Mouse (Mus musculus): ENCODE data around the gene Prss30. TPM values are rescaled to one million over a fixed set of nuclear protein-coding genes. Genes with fewer than 3 reads are reported as not detected.
A peak's percentile ranks its signal among the peaks of the same experiment; 100 is the strongest.
"Not testable (repeated sequence)": the region's sequence is repeated elsewhere in the genome, so short reads cannot be mapped to it uniquely, and the experiment has no call there.

Prss30 gene
- polyA plus RNA-seq, 1 experiment, result 0.05 TPM

GRCm38 (mm10) chr17:23979471-23979870, 895 bp downstream of the Prss30 start:
- DNase-seq (ENCODE audit: low read depth), result no peak
- TF ChIP-seq CTCF (IDR thresholded peaks at IDR 0.05; ENCODE audit: borderline replicate concordance, extremely low read depth, insufficient read depth, insufficient read length) (no peak), POLR2A (IDR thresholded peaks at IDR 0.05; ENCODE audit: borderline replicate concordance, extremely low read depth, insufficient read depth, insufficient read length, poor library complexity, severe bottlenecking) (no peak)

- no peak for TF ChIP-seq POLR2A (IDR thresholded peaks at IDR 0.05; ENCODE audit: borderline replicate concordance, extremely low read depth, insufficient read depth, insufficient read length, poor library complexity, severe bottlenecking)
- TF ChIP-seq CTCF (IDR thresholded peaks at IDR 0.05; ENCODE audit: borderline replicate concordance, extremely low read depth, insufficient read depth, insufficient read length), result no peak
- DNase-seq (ENCODE audit: low read depth), result no peak
These were observed 3.7 kb downstream of the Prss30 start for GRCm38 (mm10) chr17:23976665-23977064.

GRCm38 (mm10) chr17:23971315-23971714, 9.1 kb downstream of the Prss30 start:
- no peak for DNase-seq (ENCODE audit: low read depth)
- TF ChIP-seq POLR2A (IDR thresholded peaks at IDR 0.05; ENCODE audit: borderline replicate concordance, extremely low read depth, insufficient read depth, insufficient read length, poor library complexity, severe bottlenecking) (no peak), CTCF (IDR thresholded peaks at IDR 0.05; ENCODE audit: borderline replicate concordance, extremely low read depth, insufficient read depth, insufficient read length) (no peak)

- DNase-seq (ENCODE audit: low read depth), result peak; percentile 72
- TF ChIP-seq POLR2A (IDR thresholded peaks at IDR 0.05; ENCODE audit: borderline replicate concordance, extremely low read depth, insufficient read depth, insufficient read length, poor library complexity, severe bottlenecking), result no peak
- peak; percentile 76; the same call in 1 of the 2 replicates for TF ChIP-seq CTCF (IDR thresholded peaks at IDR 0.05; ENCODE audit: borderline replicate concordance, extremely low read depth, insufficient read depth, insufficient read length)
These were observed 11.1 kb downstream of the Prss30 start for GRCm38 (mm10) chr17:23969231-23969630.

GRCm38 (mm10) chr17:23968780-23969179, 11.6 kb downstream of the Prss30 start:
- TF ChIP-seq CTCF (IDR thresholded peaks at IDR 0.05; ENCODE audit: borderline replicate concordance, extremely low read depth, insufficient read depth, insufficient read length) (no peak), POLR2A (IDR thresholded peaks at IDR 0.05; ENCODE audit: borderline replicate concordance, extremely low read depth, insufficient read depth, insufficient read length, poor library complexity, severe bottlenecking) (no peak)

GRCm38 (mm10) chr17:23966658-23967401, 13.5 kb downstream of the Prss30 start:
- DNase-seq (ENCODE audit: low read depth), result no peak
- TF ChIP-seq CTCF (IDR thresholded peaks at IDR 0.05; ENCODE audit: borderline replicate concordance, extremely low read depth, insufficient read depth, insufficient read length) (no peak), POLR2A (IDR thresholded peaks at IDR 0.05; ENCODE audit: borderline replicate concordance, extremely low read depth, insufficient read depth, insufficient read length, poor library complexity, severe bottlenecking) (no peak)

More at GRCm38 (mm10) chr17:23968780-23969179, 11.6 kb downstream of the Prss30 start:
- DNase-seq (ENCODE audit: low read depth), result no peak

GRCm38 (mm10) chr17:23965805-23966425, 14.5 kb downstream of the Prss30 start:
- TF ChIP-seq POLR2A (IDR thresholded peaks at IDR 0.05; ENCODE audit: borderline replicate concordance, extremely low read depth, insufficient read depth, insufficient read length, poor library complexity, severe bottlenecking) (no peak), CTCF (IDR thresholded peaks at IDR 0.05; ENCODE audit: borderline replicate concordance, extremely low read depth, insufficient read depth, insufficient read length) (no peak)
- peak; percentile 27 for DNase-seq (ENCODE audit: low read depth)

- TF ChIP-seq POLR2A (IDR thresholded peaks at IDR 0.05; ENCODE audit: borderline replicate concordance, extremely low read depth, insufficient read depth, insufficient read length, poor library complexity, severe bottlenecking) (no peak), CTCF (IDR thresholded peaks at IDR 0.05; ENCODE audit: borderline replicate concordance, extremely low read depth, insufficient read depth, insufficient read length) (no peak)
- no peak for DNase-seq (ENCODE audit: low read depth)
These were observed 18.7 kb downstream of the Prss30 start for GRCm38 (mm10) chr17:23961573-23962122.

- peak; percentile 96 for TF ChIP-seq CTCF (IDR thresholded peaks at IDR 0.05; ENCODE audit: borderline replicate concordance, extremely low read depth, insufficient read depth, insufficient read length)
- no peak for TF ChIP-seq POLR2A (IDR thresholded peaks at IDR 0.05; ENCODE audit: borderline replicate concordance, extremely low read depth, insufficient read depth, insufficient read length, poor library complexity, severe bottlenecking)
- peak; percentile 92 for DNase-seq (ENCODE audit: low read depth)
These were observed 20.2 kb downstream of the Prss30 start for GRCm38 (mm10) chr17:23960084-23960738.

- no peak for DNase-seq (ENCODE audit: low read depth)
- TF ChIP-seq CTCF (IDR thresholded peaks at IDR 0.05; ENCODE audit: borderline replicate concordance, extremely low read depth, insufficient read depth, insufficient read length) (no peak), POLR2A (IDR thresholded peaks at IDR 0.05; ENCODE audit: borderline replicate concordance, extremely low read depth, insufficient read depth, insufficient read length, poor library complexity, severe bottlenecking) (no peak)
These were observed 25.2 kb downstream of the Prss30 start, which contains the start of gene Sbpl for GRCm38 (mm10) chr17:23955174-23955573. Gene Sbpl (minus strand): TSS chr17:23955274.

- DNase-seq (ENCODE audit: low read depth), result not testable (repeated sequence)
These were observed 29.5 kb downstream of the Prss30 start for GRCm38 (mm10) chr17:23950828-23951227.

Data from brain, embryonic 14.5 days (tissue).